Mouse (Mus musculus) small intestine, adult 2 months (tissue): ENCODE results near the gene 2210010C04Rik. TPM values are rescaled to one million over a fixed set of nuclear protein-coding genes. Genes with fewer than 3 reads are reported as not detected.

Source experiments
- H3K27ac ChIP-seq: fragments of 200-500 bp; 2 replicates; pipeline ENCODE4 v1.5.1; 2012; ENCODE audit warnings: low read depth, low read length, control low read depth, inconsistent platforms; ENCODE audit not compliant: insufficient read depth
- H3K27me3 ChIP-seq: fragments of 200-500 bp; 2 replicates; pipeline ENCODE4 v1.6.1; 2012; ENCODE audit warnings: mild to moderate bottlenecking, moderate library complexity, low read length, inconsistent platforms; ENCODE audit not compliant: control insufficient read depth, insufficient read depth
- H3K36me3 ChIP-seq: fragments of 200-500 bp; 2 replicates; pipeline ENCODE4 v1.6.1; 2012; ENCODE audit warnings: mild to moderate bottlenecking, low read length, control low read depth, inconsistent platforms; ENCODE audit not compliant: control insufficient read depth, insufficient read depth
- H3K4me1 ChIP-seq: fragments of 200-500 bp; 2 replicates; pipeline ENCODE4 v1.6.1; 2012; ENCODE audit warnings: low read length, inconsistent platforms, mixed read lengths; ENCODE audit not compliant: control insufficient read depth, insufficient read depth, insufficient read length
- H3K4me3 ChIP-seq: fragments of 200-500 bp; 2 replicates; pipeline ENCODE4 v1.5.1; 2012; ENCODE audit warnings: low read depth, mild to moderate bottlenecking, control low read depth, inconsistent platforms, low read length, moderate library complexity
- CTCF ChIP-seq: fragments of 200-500 bp; IDR thresholded peaks from 2 replicates; pipeline ENCODE4 v1.5.1; 2012; ENCODE audit warnings: low read depth, mild to moderate bottlenecking, control low read depth, inconsistent platforms, low read length, moderate library complexity, mixed read lengths; ENCODE audit not compliant: insufficient replicate concordance, insufficient read length; ENCODE audit errors: extremely low read depth
- POLR2A ChIP-seq: fragments of 200-500 bp; IDR thresholded peaks from 2 replicates; pipeline ENCODE4 v1.6.1; 2012; ENCODE audit warnings: low read depth, mild to moderate bottlenecking, control low read depth, inconsistent platforms, low read length, moderate library complexity
- WGBS: fragments of 180-500 bp; shearing (Covaris S2); methylation state at CpG from one replicate; pipeline ENCODE4 v1.1.7; 2018; 5-methylcytosine and 5-hydroxymethylcytosine counted together
- polyA plus RNA-seq: library from polyadenylated mRNA; depleted of rRNA; stranded (reverse); fragments of >200 nt; gene quantifications from 2 replicates; pipeline ENCODE4 v1.2.3, GENCODE M21; 2012

Gene 2210010C04Rik
- polyA plus RNA-seq, 1 experiment, result 9.2 TPM

- TF ChIP-seq CTCF, result no peak
- no peak for TF ChIP-seq POLR2A
- Histone ChIP-seq H3K27me3 (no peaks in the 10 kb centered on the region), H3K27ac (no peak overlapping the region), H3K4me3 (no peak overlapping the region), H3K4me1 (no peaks in the 10 kb centered on the region), H3K36me3 (no peaks in the 10 kb centered on the region)
- 78% methylated on average over 1 of the region's 1 CpGs for WGBS
These were observed 9.4 kb upstream of the 2210010C04Rik start for GRCm38 (mm10) chr6:41044753-41045152.

DNA sequence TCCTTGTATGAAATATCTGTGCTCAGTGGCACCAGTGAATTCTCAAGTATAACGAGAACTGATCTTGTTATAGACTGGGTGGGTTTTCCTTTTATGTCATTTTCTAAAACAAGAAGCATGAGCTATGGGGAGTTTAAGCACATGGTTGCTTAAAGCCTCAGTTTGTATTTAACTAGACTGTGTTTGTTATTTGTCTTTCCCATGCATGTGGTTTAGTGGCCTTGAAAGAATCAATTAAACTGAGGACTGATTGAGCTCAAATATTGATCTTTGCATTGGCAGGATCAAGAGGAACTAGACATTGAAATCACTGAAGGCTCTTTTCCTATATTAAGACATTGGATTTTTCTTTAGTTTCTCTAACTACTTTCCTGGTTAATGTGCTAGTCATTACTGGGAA is 9.0 kb upstream of the 2210010C04Rik start:
- TF ChIP-seq CTCF (no peak), POLR2A (no peak)
- Histone ChIP-seq H3K4me1 (no peaks in the 10 kb centered on the region), H3K36me3 (no peaks in the 10 kb centered on the region), H3K27me3 (no peaks in the 10 kb centered on the region), H3K4me3 (no peak overlapping the region), H3K27ac (no peak overlapping the region)
- WGBS, result 34% methylated on average over 1 of the region's 1 CpGs

- WGBS, result 76% methylated on average over 6 of the region's 6 CpGs
These were observed 2.5 kb downstream of the 2210010C04Rik start for GRCm38 (mm10) chr6:41032802-41033201.

GRCm38 (mm10) chr6:41032231-41032630 is 3.1 kb downstream of the 2210010C04Rik start:
- 77% methylated on average over 3 of the region's 3 CpGs for WGBS
- no peak overlapping the region for H3K4me3 ChIP-seq
- no peak overlapping the region for H3K27ac ChIP-seq
- H3K36me3 ChIP-seq, result no peaks in the 10 kb centered on the region
- H3K4me1 ChIP-seq, result no peaks in the 10 kb centered on the region; the same call in 1 of the 2 replicates
- TF ChIP-seq CTCF, result no peak
- no peaks in the 10 kb centered on the region for H3K27me3 ChIP-seq

More at GRCm38 (mm10) chr6:41032802-41033201, 2.5 kb downstream of the 2210010C04Rik start:
- Histone ChIP-seq H3K27me3 (no peaks in the 10 kb centered on the region), H3K4me3 (no peak overlapping the region), H3K36me3 (no peaks in the 10 kb centered on the region), H3K4me1 (no peaks in the 10 kb centered on the region), H3K27ac (no peak overlapping the region)
- TF ChIP-seq CTCF (no peak), POLR2A (no peak)

- H3K36me3 ChIP-seq, result no peaks in the 10 kb centered on the region
- no peak overlapping the region for H3K27ac ChIP-seq
- no peak overlapping the region for H3K4me3 ChIP-seq
- no peaks in the 10 kb centered on the region for H3K27me3 ChIP-seq
- 88% methylated on average over 3 of the region's 3 CpGs for WGBS
- TF ChIP-seq POLR2A (no peak), CTCF (no peak)
- H3K4me1 ChIP-seq, result no peaks in the 10 kb centered on the region; the same call in 1 of the 2 replicates
These were observed 4.5 kb downstream of the 2210010C04Rik start for GRCm38 (mm10) chr6:41030821-41031220.

DNA sequence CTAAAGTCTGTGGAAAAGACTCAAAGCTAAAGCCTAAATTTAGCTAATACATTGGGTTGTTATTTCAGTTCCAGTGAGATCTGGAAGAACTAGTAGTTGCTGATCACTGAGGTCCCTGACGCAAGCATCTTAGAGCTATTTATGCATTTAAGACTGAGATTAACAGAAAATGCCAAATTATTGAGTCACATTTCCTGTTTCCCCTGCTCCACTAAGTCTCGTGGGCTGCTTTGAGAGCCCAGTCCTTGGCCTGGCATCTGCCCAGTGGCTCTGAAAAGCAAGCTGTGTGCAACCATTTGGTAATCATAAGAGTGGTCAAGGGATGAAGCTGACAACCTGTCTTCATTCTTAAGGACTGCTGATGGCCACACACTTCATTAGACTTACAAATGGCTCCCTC is 8.3 kb downstream of the 2210010C04Rik start:
- Histone ChIP-seq H3K27me3 (no peaks in the 10 kb centered on the region), H3K36me3 (no peaks in the 10 kb centered on the region), H3K4me1 (no peaks in the 10 kb centered on the region; the same call in 1 of the 2 replicates), H3K4me3 (no peak overlapping the region), H3K27ac (no peak overlapping the region)
- WGBS, result 30% methylated on average over 2 of the region's 2 CpGs
- no peak for TF ChIP-seq POLR2A
- no peak for TF ChIP-seq CTCF

GRCm38 (mm10) chr6:41025873-41026650 is 9.2 kb downstream of the 2210010C04Rik start:
- Histone ChIP-seq H3K4me1 (no peaks in the 10 kb centered on the region; the same call in 1 of the 2 replicates), H3K27me3 (no peaks in the 10 kb centered on the region), H3K4me3 (no peak overlapping the region), H3K27ac (no peak overlapping the region), H3K36me3 (no peaks in the 10 kb centered on the region)
- TF ChIP-seq CTCF (no peak), POLR2A (no peak)
- 75% methylated on average over 2 of the region's 2 CpGs for WGBS
